Mouse (Mus musculus) erythroblast, embryonic 14.5 days (primary cell): ENCODE measurements around the gene AA467197.

ENCODE experiments used
- GATA1 ChIP-seq: IDR thresholded peaks from 2 replicates; pipeline ENCODE4 v1.6.1; 2012; ENCODE audit warnings: low read length, inconsistent platforms, mixed read lengths
- TAL1 ChIP-seq: IDR thresholded peaks from 3 replicates; pipeline ENCODE4 v1.6.1; 2012; ENCODE audit warnings: low read length, inconsistent platforms, mixed read lengths

- TF ChIP-seq TAL1 (no peak), GATA1 (no peak)
Observed at GRCm38 (mm10) chr2:122637526-122637997, 776 bp downstream of the AA467197 start.
